Mouse (Mus musculus): Measurements from ENCODE around the gene AW551984.

Gene AW551984

GRCm38 (mm10) chr9:39603999-39604453, at the start of gene AW551984:
AW551984 (minus strand) TSS chr9:39604403.
- DNase-seq (ENCODE audit: low read depth in 1 of 2, low spot score in 2 of 2), result no peak

- DNase-seq (ENCODE audit: low read depth in 1 of 2, low spot score in 2 of 2), result no peak
Measured at GRCm38 (mm10) chr9:39647382-39647781, 43.2 kb upstream of the AW551984 start.

- DNase-seq (ENCODE audit: low read depth in 1 of 2, low spot score in 2 of 2), result no peak
Measured at GRCm38 (mm10) chr9:39644785-39645184, 40.6 kb upstream of the AW551984 start, which contains the start of gene Olfr961. Olfr961 (plus strand) TSS chr9:39645085.

- DNase-seq (ENCODE audit: low read depth in 1 of 2, low spot score in 2 of 2), result no peak
Measured at GRCm38 (mm10) chr9:39633913-39634594, 29.9 kb upstream of the AW551984 start.

GRCm38 (mm10) chr9:39629069-39629468, 24.9 kb upstream of the AW551984 start:
- no peak for DNase-seq (ENCODE audit: low read depth in 1 of 2, low spot score in 2 of 2)

GRCm38 (mm10) chr9:39624711-39625110, 20.5 kb upstream of the AW551984 start:
- no peak for DNase-seq (ENCODE audit: low read depth in 1 of 2, low spot score in 2 of 2)

- no peak for DNase-seq (ENCODE audit: low read depth in 1 of 2, low spot score in 2 of 2)
Measured at GRCm38 (mm10) chr9:39623783-39624182, 19.6 kb upstream of the AW551984 start.

GRCm38 (mm10) chr9:39621073-39621472, 16.9 kb upstream of the AW551984 start, which contains the start of gene Olfr960:
Olfr960 (plus strand) TSS chr9:39621373.
- DNase-seq (ENCODE audit: low read depth in 1 of 2, low spot score in 2 of 2), result no peak

GRCm38 (mm10) chr9:39611953-39612352, 7.8 kb upstream of the AW551984 start:
- DNase-seq (ENCODE audit: low read depth in 1 of 2, low spot score in 2 of 2), result no peak

- DNase-seq (ENCODE audit: low read depth in 1 of 2, low spot score in 2 of 2), result no peak
Measured at GRCm38 (mm10) chr9:39610355-39610754, 6.2 kb upstream of the AW551984 start, which contains the start of gene Olfr148. Olfr148 (plus strand) TSS chr9:39610655.

GRCm38 (mm10) chr9:39608497-39608896, 4.3 kb upstream of the AW551984 start:
- no peak for DNase-seq (ENCODE audit: low read depth in 1 of 2, low spot score in 2 of 2)

- no peak for DNase-seq (ENCODE audit: low read depth in 1 of 2, low spot score in 2 of 2)
Measured at GRCm38 (mm10) chr9:39603333-39603845, 814 bp downstream of the AW551984 start.

GRCm38 (mm10) chr9:39602536-39603332, 1.5 kb downstream of the AW551984 start:
- no peak for DNase-seq (ENCODE audit: low read depth in 1 of 2, low spot score in 2 of 2)

- DNase-seq (ENCODE audit: low read depth in 1 of 2, low spot score in 2 of 2), result no peak
Measured at GRCm38 (mm10) chr9:39577050-39577449, 27.2 kb downstream of the AW551984 start.

- no peak for DNase-seq (ENCODE audit: low read depth in 1 of 2, low spot score in 2 of 2)
Measured at GRCm38 (mm10) chr9:39575469-39575868, 28.7 kb downstream of the AW551984 start, which contains the start of gene Olfr959. Olfr959 (minus strand) TSS chr9:39575569.

- DNase-seq (ENCODE audit: low read depth in 1 of 2, low spot score in 2 of 2), result no peak
Measured at GRCm38 (mm10) chr9:39558349-39558647, 45.9 kb downstream of the AW551984 start.

- no peak for DNase-seq (ENCODE audit: low read depth in 1 of 2, low spot score in 2 of 2)
Measured at GRCm38 (mm10) chr9:39557529-39558348, 46.5 kb downstream of the AW551984 start.

- no peak for DNase-seq (ENCODE audit: low read depth in 1 of 2, low spot score in 2 of 2)
Measured at GRCm38 (mm10) chr9:39553946-39554345, 50.3 kb downstream of the AW551984 start, which contains the start of gene Olfr958. Olfr958 (minus strand) TSS chr9:39554054.

- no peak for DNase-seq (ENCODE audit: low read depth in 1 of 2, low spot score in 2 of 2)
Measured at GRCm38 (mm10) chr9:39550806-39551205, 53.4 kb downstream of the AW551984 start.

Measured in monocyte, adult 2 months (primary cell).